Mouse (Mus musculus) spleen, adult 2 months (tissue): ENCODE data around the gene Acsf3. TPM values are rescaled to one million over a fixed set of nuclear protein-coding genes. Genes with fewer than 3 reads are reported as not detected.
A peak's percentile ranks its signal among the peaks of the same experiment; 100 is the strongest.

Experiments
- DNase-seq, 2 experiments: peaks; one replicate each; pipeline versions ENCODE4 v3.0.0 to v3.0.0-alpha.2; 2012 to 2021; ENCODE audit warnings: low spot score in 2 of 2, low read depth in 1 of 2
- H3K27ac ChIP-seq: fragments of 200-500 bp; 2 replicates; pipeline ENCODE4 v1.5.1; 2012; ENCODE audit warnings: low read length, inconsistent platforms; ENCODE audit not compliant: insufficient read depth
- H3K27me3 ChIP-seq: fragments of 200-500 bp; 2 replicates; pipeline ENCODE4 v1.6.1; 2012; ENCODE audit warnings: mild to moderate bottlenecking, moderate library complexity, low read length, inconsistent platforms; ENCODE audit not compliant: control insufficient read depth, insufficient read depth
- H3K36me3 ChIP-seq: fragments of 200-500 bp; 2 replicates; pipeline ENCODE4 v1.6.1; 2012; ENCODE audit warnings: mild to moderate bottlenecking, low read length, inconsistent platforms; ENCODE audit not compliant: control insufficient read depth, insufficient read depth
- H3K4me1 ChIP-seq: fragments of 200-500 bp; 2 replicates; pipeline ENCODE4 v1.6.1; 2011; ENCODE audit warnings: inconsistent platforms; ENCODE audit not compliant: control insufficient read depth, insufficient read depth, insufficient read length
- H3K4me3 ChIP-seq: fragments of 200-500 bp; 2 replicates; pipeline ENCODE4 v1.5.1; 2011; ENCODE audit warnings: mild to moderate bottlenecking, inconsistent platforms; ENCODE audit not compliant: insufficient read depth, insufficient read length; ENCODE audit errors: extremely low read depth
- CTCF ChIP-seq: fragments of 200-500 bp; IDR thresholded peaks from 2 replicates; pipeline ENCODE4 v1.5.1; 2011; ENCODE audit warnings: mild to moderate bottlenecking, inconsistent platforms; ENCODE audit not compliant: insufficient read depth, insufficient read length, insufficient replicate concordance; ENCODE audit errors: extremely low read depth
- POLR2A ChIP-seq: fragments of 200-500 bp; IDR thresholded peaks from 2 replicates; pipeline ENCODE4 v1.6.1; 2011; ENCODE audit warnings: low read depth, low read length, inconsistent platforms
- WGBS: fragments of 180-500 bp; shearing (Covaris S2); methylation state at CpG from one replicate; pipeline ENCODE4 v1.1.7; 2018; 5-methylcytosine and 5-hydroxymethylcytosine counted together
- polyA plus RNA-seq: library from polyadenylated mRNA; depleted of rRNA; stranded (reverse); fragments of >200 nt; gene quantifications from 2 replicates; pipeline ENCODE4 v1.2.3, GENCODE M21; 2012

Gene Acsf3
- polyA plus RNA-seq, 1 experiment, result 11.1 TPM

GRCm38 (mm10) chr8:122760116-122760515 is 15.2 kb upstream of the Acsf3 start:
- peaks cover 24% of the 10 kb centered on the region; the same call in 1 of the 2 replicates for H3K4me1 ChIP-seq
- H3K27me3 ChIP-seq, result no peaks in the 10 kb centered on the region
- no peak overlapping the region for H3K27ac ChIP-seq
- no peak overlapping the region for H3K4me3 ChIP-seq
- WGBS, result 46% methylated on average over 7 of the region's 7 CpGs
- peak in 1 of 2 experiments; percentile 16 for DNase-seq
- no peaks in the 10 kb centered on the region for H3K36me3 ChIP-seq
- TF ChIP-seq POLR2A (no peak), CTCF (no peak)

GRCm38 (mm10) chr8:122761109-122761508 is 14.2 kb upstream of the Acsf3 start:
- no peaks in the 10 kb centered on the region for H3K27me3 ChIP-seq
- WGBS, result 76% methylated on average over 6 of the region's 6 CpGs
- DNase-seq, result no peak

GRCm38 (mm10) chr8:122762731-122763266 is 12.5 kb upstream of the Acsf3 start:
- Histone ChIP-seq H3K27me3 (no peaks in the 10 kb centered on the region), H3K27ac (peak overlapping the region; percentile 66), H3K4me1 (peaks cover 25% of the 10 kb centered on the region; the same call in 1 of the 2 replicates), H3K4me3 (no peak overlapping the region), H3K36me3 (no peaks in the 10 kb centered on the region)
- WGBS, result 56% methylated on average over 12 of the region's 12 CpGs
- no peak for DNase-seq
- no peak for TF ChIP-seq CTCF
- TF ChIP-seq POLR2A, result no peak

More at GRCm38 (mm10) chr8:122761109-122761508, 14.2 kb upstream of the Acsf3 start:
- Histone ChIP-seq H3K4me3 (no peak overlapping the region), H3K36me3 (no peaks in the 10 kb centered on the region), H3K27ac (no peak overlapping the region), H3K4me1 (peaks cover 25% of the 10 kb centered on the region; the same call in 1 of the 2 replicates)
- TF ChIP-seq POLR2A, result no peak
- no peak for TF ChIP-seq CTCF

GRCm38 (mm10) chr8:122763267-122763738 is 12.0 kb upstream of the Acsf3 start:
- TF ChIP-seq CTCF, result no peak
- TF ChIP-seq POLR2A, result no peak
- Histone ChIP-seq H3K4me3 (no peak overlapping the region), H3K4me1 (peaks cover 22% of the 10 kb centered on the region; the same call in 1 of the 2 replicates), H3K27me3 (no peaks in the 10 kb centered on the region), H3K27ac (peak overlapping the region; percentile 66), H3K36me3 (no peaks in the 10 kb centered on the region)
- WGBS, result 72% methylated on average over 14 of the region's 14 CpGs
- DNase-seq, result peak in 1 of 2 experiments; percentile 19

GRCm38 (mm10) chr8:122764790-122765474 is 10.4 kb upstream of the Acsf3 start:
- Histone ChIP-seq H3K4me3 (no peak overlapping the region), H3K4me1 (peaks cover 18% of the 10 kb centered on the region), H3K27ac (peak overlapping the region; percentile 2; the same call in 1 of the 2 replicates), H3K27me3 (no peaks in the 10 kb centered on the region), H3K36me3 (no peaks in the 10 kb centered on the region)
- DNase-seq, result no peak
- TF ChIP-seq POLR2A, result no peak
- TF ChIP-seq CTCF, result no peak
- 45% methylated on average over 7 of the region's 7 CpGs for WGBS

- peaks cover 10% of the 10 kb centered on the region for H3K4me1 ChIP-seq
- no peak overlapping the region for H3K4me3 ChIP-seq
- H3K27ac ChIP-seq, result no peak overlapping the region
- TF ChIP-seq CTCF (no peak), POLR2A (no peak)
- no peaks in the 10 kb centered on the region for H3K36me3 ChIP-seq
- H3K27me3 ChIP-seq, result no peaks in the 10 kb centered on the region
- WGBS, result 69% methylated on average over 5 of the region's 5 CpGs
- DNase-seq, result no peak
These were observed 9.1 kb upstream of the Acsf3 start for GRCm38 (mm10) chr8:122766189-122766588.
